Mouse (Mus musculus) forebrain, postnatal 0 days (tissue): ENCODE results near the gene Pidd1. TPM values are rescaled to one million over a fixed set of nuclear protein-coding genes. Genes with fewer than 3 reads are reported as not detected.

Source experiments
- ATAC-seq: fragments of 200-750 bp; cut with Nextera tagmentation; 2 replicates; pipeline ENCODE4 v1.8.0; 2017; ENCODE audit warnings: mild to moderate bottlenecking, moderate library complexity
- DNase-seq: peaks from one replicate; pipeline ENCODE4 v3.0.0-alpha.2; 2015
- H3K27ac ChIP-seq: fragments of 300-500 bp; sonication (generic); 2 replicates; pipeline ENCODE4 v1.5.1; 2014; ENCODE audit warnings: low read depth, mild to moderate bottlenecking, antibody characterized with exemption, low read length, moderate library complexity, mixed read lengths
- H3K27me3 ChIP-seq: fragments of 300-500 bp; sonication (generic); 2 replicates; pipeline ENCODE4 v1.6.1; 2014; ENCODE audit warnings: mild to moderate bottlenecking, low read length, mixed read lengths; ENCODE audit not compliant: insufficient read depth
- H3K36me3 ChIP-seq: fragments of 300-500 bp; sonication (generic); 2 replicates; pipeline ENCODE4 v1.6.1; 2014; ENCODE audit warnings: mild to moderate bottlenecking, moderate library complexity; ENCODE audit not compliant: insufficient read depth
- H3K4me1 ChIP-seq: fragments of 300-500 bp; sonication (generic); 2 replicates; pipeline ENCODE4 v1.6.1; 2014; ENCODE audit warnings: antibody characterized with exemption; ENCODE audit not compliant: insufficient read depth
- H3K4me2 ChIP-seq: fragments of 300-500 bp; sonication (generic); 2 replicates; pipeline ENCODE4 v1.6.1; 2014; ENCODE audit warnings: low read depth, mild to moderate bottlenecking, moderate library complexity
- H3K4me3 ChIP-seq: fragments of 300-500 bp; sonication (generic); 2 replicates; pipeline ENCODE4 v1.5.1; 2014; ENCODE audit warnings: low read depth, low read length, mixed read lengths
- H3K9ac ChIP-seq: fragments of 300-500 bp; sonication (generic); 2 replicates; pipeline ENCODE4 v1.6.1; 2014; ENCODE audit warnings: mild to moderate bottlenecking
- H3K9me3 ChIP-seq: fragments of 300-500 bp; sonication (generic); 2 replicates; pipeline ENCODE4 v1.6.1; 2016; ENCODE audit warnings: low read length
- CTCF ChIP-seq: sonication (generic); IDR thresholded peaks from 2 replicates; pipeline ENCODE4 v1.5.1; 2016; ENCODE audit warnings: antibody characterized with exemption, control low read depth, low read depth
- WGBS: fragments of 180-500 bp; shearing (Covaris S2); extraction: QIAGEN DNeasy Blood & Tissue Kit; methylation state at CpG from one replicate; pipeline ENCODE4 v1.1.7; 2014; 5-methylcytosine and 5-hydroxymethylcytosine counted together
- polyA plus RNA-seq: library from polyadenylated mRNA; unstranded; fragments of >200 nt; fragmentation: Nextera tagmentation; extraction: Ambion mirVana; gene quantifications from 2 replicates; pipeline ENCODE4 v1.2.1, GENCODE M21; 2015
- total RNA-seq: library from RNA; depleted of rRNA; stranded (reverse); fragments of >200 nt; gene quantifications from 2 replicates; pipeline ENCODE4 v1.2.3, GENCODE M21; 2014; rRNA removed

Pidd1 gene
- total and polyA plus RNA-seq, 2 experiments from 2014 or later = 2.0 to 2.3 TPM

- ATAC-seq (no peak), DNase-seq (no peak)
- Histone ChIP-seq H3K9ac (no peak overlapping the region), H3K9me3 (no peaks in the 10 kb centered on the region), H3K27me3 (no peaks in the 10 kb centered on the region; the same call in 1 of the 2 replicates), H3K4me3 (no peak overlapping the region), H3K4me2 (no peak overlapping the region), H3K27ac (no peak overlapping the region), H3K36me3 (no peaks in the 10 kb centered on the region), H3K4me1 (peaks cover 7% of the 10 kb centered on the region)
- 67% methylated on average over 3 of the region's 3 CpGs for WGBS
- no peak for TF ChIP-seq CTCF
Observed at GRCm38 (mm10) chr7:141388487-141389109, 55.2 kb downstream of the Pidd1 start.

Other genes with a start within 250 kb of the Pidd1 start
- gene Lrrc56, start 249.9 kb downstream of the Pidd1 start, total RNA-seq = 11.1 and 11.7 TPM in 2 replicates
- gene Lrrc56, start 249.9 kb downstream of the Pidd1 start, polyA plus RNA-seq = 10.2 and 10.7 TPM in 2 replicates
- 0.62 TPM in 1 of 2 replicates, not detected in the other for gene Lmntd2, start 229.9 kb downstream of the Pidd1 start, total RNA-seq
- 0.15 and 0.33 TPM in 2 replicates for gene Lmntd2, start 229.9 kb downstream of the Pidd1 start, polyA plus RNA-seq
- 13.3 and 15.8 TPM in 2 replicates for gene Rassf7, start 228.2 kb downstream of the Pidd1 start, total RNA-seq
- gene Rassf7, start 228.2 kb downstream of the Pidd1 start, polyA plus RNA-seq = 15.6 and 19.1 TPM in 2 replicates
- gene Phrf1, start 215.2 kb downstream of the Pidd1 start, total RNA-seq = 50.2 and 53.8 TPM in 2 replicates
- 26.1 and 35.8 TPM in 2 replicates for gene Phrf1, start 215.2 kb downstream of the Pidd1 start, polyA plus RNA-seq
- 1.3 and 3.8 TPM in 2 replicates for gene Irf7, start 177.5 kb downstream of the Pidd1 start, total RNA-seq
- gene Irf7, start 177.5 kb downstream of the Pidd1 start, polyA plus RNA-seq = 3.4 and 3.7 TPM in 2 replicates
- gene Cdhr5, start 167.2 kb downstream of the Pidd1 start, total RNA-seq = not detected in 2 replicates
- not detected in 2 replicates for gene Cdhr5, start 167.2 kb downstream of the Pidd1 start, polyA plus RNA-seq
- gene Sct, start 164.9 kb downstream of the Pidd1 start, total RNA-seq = not detected in 2 replicates
- 2.9 and 3.9 TPM in 2 replicates for gene Sct, start 164.9 kb downstream of the Pidd1 start, polyA plus RNA-seq
- 0.31 and 0.38 TPM in 2 replicates for gene Drd4, start 152.0 kb downstream of the Pidd1 start, total RNA-seq
- gene Drd4, start 152.0 kb downstream of the Pidd1 start, polyA plus RNA-seq = 0.90 and 0.98 TPM in 2 replicates
- 238 and 239 TPM in 2 replicates for gene Deaf1, start 116.3 kb downstream of the Pidd1 start, total RNA-seq
- 282 and 289 TPM in 2 replicates for gene Deaf1, start 116.3 kb downstream of the Pidd1 start, polyA plus RNA-seq
- 25.2 and 33.2 TPM in 2 replicates for gene Tmem80, start 116.3 kb downstream of the Pidd1 start, total RNA-seq
- 32.9 and 34.7 TPM in 2 replicates for gene Tmem80, start 116.3 kb downstream of the Pidd1 start, polyA plus RNA-seq
- 1.0 and 1.1 TPM in 2 replicates for gene Eps8l2, start 105.1 kb downstream of the Pidd1 start, total RNA-seq
- 0.74 and 0.82 TPM in 2 replicates for gene Eps8l2, start 105.1 kb downstream of the Pidd1 start, polyA plus RNA-seq
- gene Taldo1, start 51.8 kb downstream of the Pidd1 start, total RNA-seq = 224 and 297 TPM in 2 replicates
- gene Taldo1, start 51.8 kb downstream of the Pidd1 start, polyA plus RNA-seq = 304 and 352 TPM in 2 replicates
- 58.9 and 65.0 TPM in 2 replicates for gene Gatd1, start 29.9 kb downstream of the Pidd1 start, total RNA-seq
- gene Gatd1, start 29.9 kb downstream of the Pidd1 start, polyA plus RNA-seq = 50.5 and 56.0 TPM in 2 replicates
- gene Cend1, start 14.5 kb downstream of the Pidd1 start, total RNA-seq = 83.3 and 94.7 TPM in 2 replicates
- gene Cend1, start 14.5 kb downstream of the Pidd1 start, polyA plus RNA-seq = 111 and 125 TPM in 2 replicates
- gene Slc25a22, start 6.1 kb downstream of the Pidd1 start, total RNA-seq = 115 and 141 TPM in 2 replicates
- gene Slc25a22, start 6.1 kb downstream of the Pidd1 start, polyA plus RNA-seq = 106 and 132 TPM in 2 replicates
- gene Rplp2, start 3.3 kb upstream of the Pidd1 start, total RNA-seq = 312 and 427 TPM in 2 replicates
- 868 and 1,034 TPM in 2 replicates for gene Rplp2, start 3.3 kb upstream of the Pidd1 start, polyA plus RNA-seq
- 6.2 and 7.7 TPM in 2 replicates for gene Pnpla2, start 11.2 kb upstream of the Pidd1 start, total RNA-seq
- gene Pnpla2, start 11.2 kb upstream of the Pidd1 start, polyA plus RNA-seq = 18.3 and 22.4 TPM in 2 replicates
- 4.5 and 7.2 TPM in 2 replicates for gene Cracr2b, start 17.1 kb upstream of the Pidd1 start, total RNA-seq
- 5.2 and 6.7 TPM in 2 replicates for gene Cracr2b, start 17.1 kb upstream of the Pidd1 start, polyA plus RNA-seq
- gene Cd151, start 23.4 kb upstream of the Pidd1 start, total RNA-seq = 55.8 and 62.4 TPM in 2 replicates
- gene Cd151, start 23.4 kb upstream of the Pidd1 start, polyA plus RNA-seq = 12.4 and 18.7 TPM in 2 replicates
- gene Polr2l, start 31.1 kb upstream of the Pidd1 start, total RNA-seq = 21.1 and 24.6 TPM in 2 replicates
- 73.2 and 74.8 TPM in 2 replicates for gene Polr2l, start 31.1 kb upstream of the Pidd1 start, polyA plus RNA-seq
- 52.5 and 79.6 TPM in 2 replicates for gene Tspan4, start 31.2 kb upstream of the Pidd1 start, total RNA-seq
- 54.9 and 57.9 TPM in 2 replicates for gene Tspan4, start 31.2 kb upstream of the Pidd1 start, polyA plus RNA-seq
- gene Chid1, start 95.8 kb upstream of the Pidd1 start, total RNA-seq = 40.5 and 42.0 TPM in 2 replicates
- gene Chid1, start 95.8 kb upstream of the Pidd1 start, polyA plus RNA-seq = 38.9 and 42.0 TPM in 2 replicates
- gene Ap2a2, start 118.1 kb upstream of the Pidd1 start, total RNA-seq = 154 and 187 TPM in 2 replicates
- gene Ap2a2, start 118.1 kb upstream of the Pidd1 start, polyA plus RNA-seq = 91.5 and 112 TPM in 2 replicates
- not detected in 2 replicates for gene Muc6, start 211.3 kb upstream of the Pidd1 start, total RNA-seq
- 0.04 and 0.07 TPM in 2 replicates for gene Muc6, start 211.3 kb upstream of the Pidd1 start, polyA plus RNA-seq
- 0.15 and 0.38 TPM in 2 replicates for gene Muc2, start 246.3 kb upstream of the Pidd1 start, total RNA-seq
- gene Muc2, start 246.3 kb upstream of the Pidd1 start, polyA plus RNA-seq = 0.05 and 0.08 TPM in 2 replicates